Mouse (Mus musculus) neural tube, embryonic 13.5 days (tissue): ENCODE results near the gene Mink1. TPM values are rescaled to one million over a fixed set of nuclear protein-coding genes. Genes with fewer than 3 reads are reported as not detected.

Source experiments
- ATAC-seq: fragments of 200-750 bp; cut with Nextera tagmentation; 2 replicates; pipeline ENCODE4 v1.8.0; 2017; ENCODE audit warnings: low read depth, mild to moderate bottlenecking, moderate TSS enrichment, moderate library complexity
- H3K27ac ChIP-seq: fragments of 300-500 bp; sonication (generic); replicated peaks from 2 replicates; pipeline ENCODE4 v1.5.1; 2015; ENCODE audit warnings: moderate library complexity, mild to moderate bottlenecking, inconsistent platforms
- H3K27me3 ChIP-seq: fragments of 300-500 bp; sonication (generic); 2 replicates; pipeline ENCODE4 v1.6.1; 2015; ENCODE audit warnings: mild to moderate bottlenecking, inconsistent platforms
- H3K36me3 ChIP-seq: fragments of 300-500 bp; sonication (generic); 2 replicates; pipeline ENCODE4 v1.6.1; 2015; ENCODE audit warnings: mild to moderate bottlenecking, inconsistent platforms
- H3K4me1 ChIP-seq: fragments of 300-500 bp; sonication (generic); replicated peaks from 2 replicates; pipeline ENCODE4 v1.6.1; 2015; ENCODE audit warnings: inconsistent platforms
- H3K4me2 ChIP-seq: fragments of 300-500 bp; sonication (generic); 2 replicates; pipeline ENCODE4 v1.6.1; 2015; ENCODE audit warnings: inconsistent platforms, mild to moderate bottlenecking, moderate library complexity
- H3K4me3 ChIP-seq: fragments of 300-500 bp; sonication (generic); 2 replicates; pipeline ENCODE4 v1.5.1; 2015; ENCODE audit warnings: mild to moderate bottlenecking, inconsistent platforms
- H3K9ac ChIP-seq: fragments of 300-500 bp; sonication (generic); 2 replicates; pipeline ENCODE4 v1.6.1; 2015; ENCODE audit warnings: moderate library complexity, mild to moderate bottlenecking, inconsistent platforms
- H3K9me3 ChIP-seq: fragments of 300-500 bp; sonication (generic); 2 replicates; pipeline ENCODE4 v1.6.1; 2016; ENCODE audit warnings: inconsistent platforms
- WGBS: fragments of 180-500 bp; shearing (Covaris S2); methylation state at CpG from one replicate; pipeline ENCODE4 v1.1.7; 2015; 5-methylcytosine and 5-hydroxymethylcytosine counted together
- polyA plus RNA-seq: library from polyadenylated mRNA; unstranded; fragments of >200 nt; fragmentation: Nextera tagmentation; extraction: Ambion mirVana; gene quantifications from 2 replicates; pipeline ENCODE4 v1.2.1, GENCODE M21; 2015

Mink1 gene
- polyA plus RNA-seq, 1 experiment from 2014 or later, result 18.0 TPM

GRCm38 (mm10) chr11:70621972-70622814 lies 59.5 kb downstream of the Mink1 start:
- no peaks in the 10 kb centered on the region for H3K36me3 ChIP-seq
- no peak overlapping the region for H3K4me2 ChIP-seq
- ATAC-seq, result no peak
- H3K4me3 ChIP-seq, result no peak overlapping the region
- H3K27ac ChIP-seq, result no peak overlapping the region
- H3K4me1 ChIP-seq, result no peaks in the 10 kb centered on the region
- no peaks in the 10 kb centered on the region for H3K9me3 ChIP-seq
- H3K9ac ChIP-seq, result no peak overlapping the region
- 45% methylated on average over 7 of the region's 7 CpGs for WGBS
- H3K27me3 ChIP-seq, result no peaks in the 10 kb centered on the region

- H3K27ac ChIP-seq, result no peak overlapping the region
- H3K9ac ChIP-seq, result no peak overlapping the region
- 82% methylated on average over 10 of the region's 10 CpGs for WGBS
- no peaks in the 10 kb centered on the region for H3K4me1 ChIP-seq
- no peak overlapping the region for H3K4me2 ChIP-seq
- H3K27me3 ChIP-seq, result no peaks in the 10 kb centered on the region
- no peak for ATAC-seq
- H3K4me3 ChIP-seq, result no peak overlapping the region
- no peaks in the 10 kb centered on the region for H3K36me3 ChIP-seq
- H3K9me3 ChIP-seq, result no peaks in the 10 kb centered on the region
These were observed 60.5 kb downstream of the Mink1 start for GRCm38 (mm10) chr11:70623053-70623742.

- H3K9me3 ChIP-seq, result no peaks in the 10 kb centered on the region
- H3K27me3 ChIP-seq, result no peaks in the 10 kb centered on the region
These were observed 62.8 kb downstream of the Mink1 start for GRCm38 (mm10) chr11:70625473-70625872.

GRCm38 (mm10) chr11:70626877-70627276 lies 64.2 kb downstream of the Mink1 start:
- no peaks in the 10 kb centered on the region for H3K4me1 ChIP-seq
- H3K36me3 ChIP-seq, result no peaks in the 10 kb centered on the region
- H3K4me3 ChIP-seq, result no peak overlapping the region
- no peaks in the 10 kb centered on the region for H3K9me3 ChIP-seq
- no peak overlapping the region for H3K27ac ChIP-seq
- H3K27me3 ChIP-seq, result no peaks in the 10 kb centered on the region
- no peak overlapping the region for H3K4me2 ChIP-seq
- 73% methylated on average over 4 of the region's 4 CpGs for WGBS
- H3K9ac ChIP-seq, result no peak overlapping the region
- ATAC-seq, result no peak

More at GRCm38 (mm10) chr11:70625473-70625872, 62.8 kb downstream of the Mink1 start:
- ATAC-seq, result no peak
- Histone ChIP-seq H3K4me2 (no peak overlapping the region), H3K36me3 (no peaks in the 10 kb centered on the region), H3K27ac (no peak overlapping the region), H3K4me1 (no peaks in the 10 kb centered on the region), H3K4me3 (no peak overlapping the region), H3K9ac (no peak overlapping the region)
- 47% methylated on average over 4 of the region's 4 CpGs for WGBS

- no peak for ATAC-seq
- H3K9ac ChIP-seq, result no peak overlapping the region
- H3K4me1 ChIP-seq, result no peaks in the 10 kb centered on the region
- no peak overlapping the region for H3K27ac ChIP-seq
- no peak overlapping the region for H3K4me2 ChIP-seq
- WGBS, result 82% methylated on average over 2 of the region's 2 CpGs
- no peaks in the 10 kb centered on the region for H3K36me3 ChIP-seq
- H3K4me3 ChIP-seq, result no peak overlapping the region
- H3K27me3 ChIP-seq, result no peaks in the 10 kb centered on the region
- no peaks in the 10 kb centered on the region for H3K9me3 ChIP-seq
These were observed 65.8 kb downstream of the Mink1 start for GRCm38 (mm10) chr11:70628431-70628830.

- Histone ChIP-seq H3K27ac (no peak overlapping the region), H3K36me3 (no peaks in the 10 kb centered on the region), H3K4me1 (no peaks in the 10 kb centered on the region), H3K4me2 (no peak overlapping the region), H3K27me3 (no peaks in the 10 kb centered on the region), H3K4me3 (no peak overlapping the region), H3K9me3 (no peaks in the 10 kb centered on the region), H3K9ac (no peak overlapping the region)
- 59% methylated on average over 5 of the region's 5 CpGs for WGBS
- ATAC-seq, result no peak
These were observed 66.9 kb downstream of the Mink1 start for GRCm38 (mm10) chr11:70629557-70629956.

GRCm38 (mm10) chr11:70630129-70630528 lies 67.4 kb downstream of the Mink1 start:
- no peaks in the 10 kb centered on the region for H3K27me3 ChIP-seq
- H3K9ac ChIP-seq, result no peak overlapping the region
- H3K9me3 ChIP-seq, result no peaks in the 10 kb centered on the region
- H3K4me2 ChIP-seq, result no peak overlapping the region
- no peaks in the 10 kb centered on the region for H3K36me3 ChIP-seq
- no peak overlapping the region for H3K27ac ChIP-seq
- H3K4me3 ChIP-seq, result no peak overlapping the region
- no peak for ATAC-seq
- H3K4me1 ChIP-seq, result no peaks in the 10 kb centered on the region
- 71% methylated on average over 7 of the region's 7 CpGs for WGBS

GRCm38 (mm10) chr11:70635601-70636000 lies 72.9 kb downstream of the Mink1 start:
- 81% methylated on average over 4 of the region's 4 CpGs for WGBS
- no peak overlapping the region for H3K4me2 ChIP-seq
- H3K27ac ChIP-seq, result no peak overlapping the region
- no peaks in the 10 kb centered on the region for H3K27me3 ChIP-seq
- H3K9ac ChIP-seq, result no peak overlapping the region
- no peaks in the 10 kb centered on the region for H3K4me1 ChIP-seq
- no peak for ATAC-seq
- H3K4me3 ChIP-seq, result no peak overlapping the region
- H3K36me3 ChIP-seq, result no peaks in the 10 kb centered on the region
- H3K9me3 ChIP-seq, result no peaks in the 10 kb centered on the region

- Histone ChIP-seq H3K4me2 (no peak overlapping the region), H3K9me3 (no peaks in the 10 kb centered on the region), H3K4me3 (no peak overlapping the region), H3K9ac (no peak overlapping the region), H3K36me3 (peaks cover 4% of the 10 kb centered on the region; the same call in 1 of the 2 replicates), H3K4me1 (no peaks in the 10 kb centered on the region), H3K27me3 (no peaks in the 10 kb centered on the region), H3K27ac (no peak overlapping the region)
- ATAC-seq, result no peak
- 95% methylated on average over 1 of the region's 1 CpGs for WGBS
These were observed 75.1 kb downstream of the Mink1 start for GRCm38 (mm10) chr11:70637764-70638163.

- H3K36me3 ChIP-seq, result peaks cover 9% of the 10 kb centered on the region; the same call in 1 of the 2 replicates
- no peak overlapping the region for H3K4me3 ChIP-seq
- no peak for ATAC-seq
- H3K9me3 ChIP-seq, result no peaks in the 10 kb centered on the region
- H3K27me3 ChIP-seq, result no peaks in the 10 kb centered on the region
- no peak overlapping the region for H3K4me2 ChIP-seq
- WGBS, result 91% methylated on average over 1 of the region's 1 CpGs
- H3K4me1 ChIP-seq, result no peaks in the 10 kb centered on the region
- no peak overlapping the region for H3K27ac ChIP-seq
- no peak overlapping the region for H3K9ac ChIP-seq
These were observed 75.6 kb downstream of the Mink1 start for GRCm38 (mm10) chr11:70638293-70638692.

GRCm38 (mm10) chr11:70638714-70639278 lies 76.1 kb downstream of the Mink1 start, which contains the start of gene Gp1ba:
Gp1ba (plus strand) TSS chr11:70639122.
- H3K4me2 ChIP-seq, result no peak within 1 kb of the TSS
- WGBS, result 59% methylated on average over 5 of the region's 5 CpGs
- no peak within 1 kb of the TSS for H3K4me3 ChIP-seq
- peaks cover 14% of the 10 kb centered on the region for H3K36me3 ChIP-seq
- H3K4me1 ChIP-seq, result no peaks in the 10 kb centered on the region
- no peaks in the 10 kb centered on the region for H3K9me3 ChIP-seq
- no peak within 1 kb of the TSS for H3K9ac ChIP-seq
- H3K27ac ChIP-seq, result no peak within 1 kb of the TSS
- ATAC-seq, result no peak
- H3K27me3 ChIP-seq, result no peaks in the 10 kb centered on the region

GRCm38 (mm10) chr11:70639976-70640375 lies 77.3 kb downstream of the Mink1 start:
- Histone ChIP-seq H3K27ac (no peak overlapping the region), H3K27me3 (no peaks in the 10 kb centered on the region), H3K4me1 (peaks cover under 1% of the 10 kb centered on the region; the same call in 1 of the 2 replicates), H3K4me3 (no peak overlapping the region), H3K9me3 (no peaks in the 10 kb centered on the region), H3K36me3 (peaks cover 26% of the 10 kb centered on the region), H3K4me2 (no peak overlapping the region), H3K9ac (no peak overlapping the region)
- 89% methylated on average over 8 of the region's 8 CpGs for WGBS
- ATAC-seq, result no peak
